Mouse (Mus musculus): ENCODE results near the gene Efcab11. TPM values are rescaled to one million over a fixed set of nuclear protein-coding genes. Genes with fewer than 3 reads are reported as not detected.

Efcab11 gene
- total RNA-seq, 1 experiment, result 2.9 TPM

- Histone ChIP-seq H3K9ac (ENCODE audit: insufficient read depth, low read depth, low read length, poor library complexity, severe bottlenecking) (no peak overlapping the region), H3K4me1 (ENCODE audit: control insufficient read depth in 2 of 2, insufficient read depth in 2 of 2, low read length in 2 of 2, poor library complexity in 1 of 2) (peaks cover 0 to 10% of the 10 kb centered on the region in 2 experiments; a peak in 1 of 4 replicates), H3K36me3 (ENCODE audit: control insufficient read depth, insufficient read depth, low read length, poor library complexity, severe bottlenecking) (no peaks in the 10 kb centered on the region), H3K9me3 (ENCODE audit: control insufficient read depth, insufficient read depth, low read depth, low read length) (no peaks in the 10 kb centered on the region), H3K27ac (ENCODE audit: insufficient read depth, low read depth, low read length, poor library complexity, severe bottlenecking) (no peak overlapping the region), H3K4me3 (ENCODE audit: insufficient read depth in 1 of 2, low read depth in 1 of 2, low read length in 2 of 2, poor library complexity in 1 of 2, severe bottlenecking in 1 of 2) (no peak overlapping the region)
- DNase-seq (ENCODE audit: low read depth, low spot score), result no peak
- in situ Hi-C loops (cut with MboI; ENCODE audit: low sequenced_read_pairs in 2 of 2, unreplicated experiment in 2 of 2), result no loop called here
- TF ChIP-seq MAFK (IDR thresholded peaks at IDR 0.05; ENCODE audit: insufficient read depth, low read depth, low read length) (no peak), ZC3H11A (IDR thresholded peaks at IDR 0.05; ENCODE audit: borderline replicate concordance, low read depth, low read length) (no peak), CHD2 (IDR thresholded peaks at IDR 0.05; ENCODE audit: low read depth, low read length) (no peak), ZNF384 (IDR thresholded peaks at IDR 0.05; ENCODE audit: low read depth, low read length) (no peak), HCFC1 (IDR thresholded peaks at IDR 0.05; ENCODE audit: borderline replicate concordance, insufficient read depth, low read length) (no peak)
These were observed 107.6 kb downstream of the Efcab11 start for GRCm38 (mm10) chr12:99776497-99777139.

- no peak for DNase-seq (ENCODE audit: low read depth, low spot score)
- no peak overlapping the region for H3K9ac ChIP-seq (ENCODE audit: insufficient read depth, low read depth, low read length, poor library complexity, severe bottlenecking)
- in situ Hi-C loops (cut with MboI; ENCODE audit: low sequenced_read_pairs in 2 of 2, unreplicated experiment in 2 of 2), result no loop called here
- H3K9me3 ChIP-seq (ENCODE audit: control insufficient read depth, insufficient read depth, low read depth, low read length), result no peaks in the 10 kb centered on the region
- peaks cover 0 to 10% of the 10 kb centered on the region in 2 experiments; a peak in 1 of 4 replicates for H3K4me1 ChIP-seq (ENCODE audit: control insufficient read depth in 2 of 2, insufficient read depth in 2 of 2, low read length in 2 of 2, poor library complexity in 1 of 2)
- no peak for TF ChIP-seq HCFC1 (IDR thresholded peaks at IDR 0.05; ENCODE audit: borderline replicate concordance, insufficient read depth, low read length)
- no peak for TF ChIP-seq ZNF384 (IDR thresholded peaks at IDR 0.05; ENCODE audit: low read depth, low read length)
- TF ChIP-seq CHD2 (IDR thresholded peaks at IDR 0.05; ENCODE audit: low read depth, low read length), result no peak
- no peak for TF ChIP-seq ZC3H11A (IDR thresholded peaks at IDR 0.05; ENCODE audit: borderline replicate concordance, low read depth, low read length)
- no peak for TF ChIP-seq MAFK (IDR thresholded peaks at IDR 0.05; ENCODE audit: insufficient read depth, low read depth, low read length)
- H3K36me3 ChIP-seq (ENCODE audit: control insufficient read depth, insufficient read depth, low read length, poor library complexity, severe bottlenecking), result no peaks in the 10 kb centered on the region
- H3K4me3 ChIP-seq (ENCODE audit: insufficient read depth in 1 of 2, low read depth in 1 of 2, low read length in 2 of 2, poor library complexity in 1 of 2, severe bottlenecking in 1 of 2), result no peak overlapping the region
- H3K27ac ChIP-seq (ENCODE audit: insufficient read depth, low read depth, low read length, poor library complexity, severe bottlenecking), result no peak overlapping the region
These were observed 109.4 kb downstream of the Efcab11 start for GRCm38 (mm10) chr12:99774864-99775263.

DNA sequence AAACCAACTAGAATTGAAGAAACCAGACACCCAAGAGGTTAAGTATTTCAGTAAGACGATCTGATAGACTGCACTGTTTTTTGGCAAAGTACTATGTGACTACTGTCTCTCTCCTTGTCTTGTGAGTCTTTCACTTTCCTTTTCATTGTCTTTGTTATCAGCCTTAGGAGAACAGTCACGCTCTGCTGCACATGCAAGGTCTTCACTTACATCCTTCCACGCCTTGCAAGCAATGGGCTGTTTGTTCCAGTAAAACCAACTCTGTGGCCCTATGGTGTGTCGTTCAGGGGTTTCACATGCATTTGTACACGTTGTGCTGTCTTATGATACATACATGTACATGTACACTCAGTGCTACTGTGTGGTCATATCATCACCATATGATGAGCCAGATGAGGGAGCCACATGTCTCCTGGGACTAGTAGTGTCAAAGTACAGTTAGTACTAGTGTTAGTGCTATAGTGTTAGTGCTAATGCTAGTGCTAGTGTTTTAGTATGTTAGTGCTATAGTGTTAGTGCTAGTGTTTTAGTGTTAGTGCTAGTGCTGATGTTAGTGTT, 110.5 kb downstream of the Efcab11 start:
- H3K9me3 ChIP-seq (ENCODE audit: control insufficient read depth, insufficient read depth, low read depth, low read length), result no peaks in the 10 kb centered on the region
- no peak for DNase-seq (ENCODE audit: low read depth, low spot score)
- in situ Hi-C loops (cut with MboI; ENCODE audit: low sequenced_read_pairs in 2 of 2, unreplicated experiment in 2 of 2), result no loop called here
- H3K9ac ChIP-seq (ENCODE audit: insufficient read depth, low read depth, low read length, poor library complexity, severe bottlenecking), result no peak overlapping the region
- no peak overlapping the region for H3K27ac ChIP-seq (ENCODE audit: insufficient read depth, low read depth, low read length, poor library complexity, severe bottlenecking)
- peaks cover 0 to 7% of the 10 kb centered on the region in 2 experiments; a peak in 1 of 4 replicates for H3K4me1 ChIP-seq (ENCODE audit: control insufficient read depth in 2 of 2, insufficient read depth in 2 of 2, low read length in 2 of 2, poor library complexity in 1 of 2)
- TF ChIP-seq CHD2 (IDR thresholded peaks at IDR 0.05; ENCODE audit: low read depth, low read length) (no peak), ZNF384 (IDR thresholded peaks at IDR 0.05; ENCODE audit: low read depth, low read length) (no peak), MAFK (IDR thresholded peaks at IDR 0.05; ENCODE audit: insufficient read depth, low read depth, low read length) (no peak), ZC3H11A (IDR thresholded peaks at IDR 0.05; ENCODE audit: borderline replicate concordance, low read depth, low read length) (no peak), HCFC1 (IDR thresholded peaks at IDR 0.05; ENCODE audit: borderline replicate concordance, insufficient read depth, low read length) (no peak)
- H3K36me3 ChIP-seq (ENCODE audit: control insufficient read depth, insufficient read depth, low read length, poor library complexity, severe bottlenecking), result no peaks in the 10 kb centered on the region
- H3K4me3 ChIP-seq (ENCODE audit: insufficient read depth in 1 of 2, low read depth in 1 of 2, low read length in 2 of 2, poor library complexity in 1 of 2, severe bottlenecking in 1 of 2), result no peak overlapping the region

GRCm38 (mm10) chr12:99771018-99771417, 113.2 kb downstream of the Efcab11 start:
- TF ChIP-seq CHD2 (IDR thresholded peaks at IDR 0.05; ENCODE audit: low read depth, low read length), result no peak
- TF ChIP-seq HCFC1 (IDR thresholded peaks at IDR 0.05; ENCODE audit: borderline replicate concordance, insufficient read depth, low read length), result no peak
- TF ChIP-seq ZNF384 (IDR thresholded peaks at IDR 0.05; ENCODE audit: low read depth, low read length), result no peak
- TF ChIP-seq MAFK (IDR thresholded peaks at IDR 0.05; ENCODE audit: insufficient read depth, low read depth, low read length), result no peak
- TF ChIP-seq ZC3H11A (IDR thresholded peaks at IDR 0.05; ENCODE audit: borderline replicate concordance, low read depth, low read length), result no peak
- H3K4me3 ChIP-seq (ENCODE audit: insufficient read depth in 1 of 2, low read depth in 1 of 2, low read length in 2 of 2, poor library complexity in 1 of 2, severe bottlenecking in 1 of 2), result no peak overlapping the region
- in situ Hi-C loops (cut with MboI; ENCODE audit: low sequenced_read_pairs in 2 of 2, unreplicated experiment in 2 of 2), result no loop called here
- no peak for DNase-seq (ENCODE audit: low read depth, low spot score)
- H3K9me3 ChIP-seq (ENCODE audit: control insufficient read depth, insufficient read depth, low read depth, low read length), result no peaks in the 10 kb centered on the region
- no peaks in the 10 kb centered on the region for H3K36me3 ChIP-seq (ENCODE audit: control insufficient read depth, insufficient read depth, low read length, poor library complexity, severe bottlenecking)
- no peak overlapping the region for H3K27ac ChIP-seq (ENCODE audit: insufficient read depth, low read depth, low read length, poor library complexity, severe bottlenecking)
- H3K9ac ChIP-seq (ENCODE audit: insufficient read depth, low read depth, low read length, poor library complexity, severe bottlenecking), result no peak overlapping the region
- H3K4me1 ChIP-seq (ENCODE audit: control insufficient read depth in 2 of 2, insufficient read depth in 2 of 2, low read length in 2 of 2, poor library complexity in 1 of 2), result peaks cover 0 to 6% of the 10 kb centered on the region in 2 experiments; a peak in 1 of 4 replicates
